Mouse (Mus musculus) retina, postnatal 1 day (tissue): ENCODE data around the gene Zscan10.

Experiments
- DNase-seq: peaks from one replicate; pipeline ENCODE4 v3.0.0-alpha.2; 2012

The Zscan10 gene

GRCm38 (mm10) chr17:23654001-23654400 is 53.3 kb downstream of the Zscan10 start:
- no peak for DNase-seq

DNA sequence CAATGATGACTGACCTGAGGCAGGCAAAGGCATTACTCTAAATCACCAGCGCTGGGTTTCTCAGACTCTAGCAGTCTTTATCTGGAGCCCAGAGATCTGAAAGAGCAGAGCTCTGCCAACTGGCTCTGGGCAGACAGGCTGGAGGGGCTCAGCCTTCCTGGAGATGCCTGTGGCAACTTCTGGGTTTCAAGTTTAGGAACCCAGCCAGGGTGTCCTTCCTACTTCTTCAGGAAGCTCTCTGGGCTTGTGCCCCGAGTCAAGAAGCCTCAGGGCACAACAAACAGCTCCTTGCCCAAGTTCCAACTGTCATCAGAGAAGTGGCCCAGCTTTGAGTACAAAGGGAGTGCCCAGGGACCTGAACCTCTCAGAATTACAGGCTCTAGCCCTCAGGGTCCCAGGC is 53.8 kb downstream of the Zscan10 start:
- DNase-seq: no peak

GRCm38 (mm10) chr17:23658450-23658849 is 57.8 kb downstream of the Zscan10 start:
- no peak for DNase-seq

GRCm38 (mm10) chr17:23660117-23660875 is 59.6 kb downstream of the Zscan10 start, which contains the start of gene Bicdl2:
Bicdl2 (plus strand) TSS chr17:23660506.
- DNase-seq: peak; percentile 16
